Mouse (Mus musculus) midbrain, embryonic 16.5 days (tissue): ENCODE data around the gene Nav2. TPM values are rescaled to one million over a fixed set of nuclear protein-coding genes. Genes with fewer than 3 reads are reported as not detected.

Experiments used
- ATAC-seq: fragments of 200-750 bp; cut with Nextera tagmentation; 2 replicates; pipeline ENCODE4 v1.8.0; 2017; ENCODE audit warnings: moderate TSS enrichment
- H3K27ac ChIP-seq: fragments of 300-500 bp; sonication (generic); 2 replicates; pipeline ENCODE4 v1.5.1; 2014; ENCODE audit warnings: mild to moderate bottlenecking, low read length, mixed read lengths
- H3K27me3 ChIP-seq: fragments of 300-500 bp; sonication (generic); 2 replicates; pipeline ENCODE4 v1.6.1; 2014; ENCODE audit warnings: low read depth, low read length, mixed read lengths; ENCODE audit not compliant: control insufficient read depth, insufficient read depth
- H3K36me3 ChIP-seq: fragments of 300-500 bp; sonication (generic); 2 replicates; pipeline ENCODE4 v1.6.1; 2014; ENCODE audit warnings: mild to moderate bottlenecking, low read length, moderate library complexity, mixed read lengths; ENCODE audit not compliant: control insufficient read depth, insufficient read depth
- H3K4me1 ChIP-seq: fragments of 300-500 bp; sonication (generic); 2 replicates; pipeline ENCODE4 v1.6.1; 2014; ENCODE audit warnings: mild to moderate bottlenecking, low read length, mixed read lengths; ENCODE audit not compliant: control insufficient read depth, insufficient read depth
- H3K4me2 ChIP-seq: fragments of 300-500 bp; sonication (generic); 2 replicates; pipeline ENCODE4 v1.6.1; 2014; ENCODE audit warnings: mild to moderate bottlenecking, low read length, mixed read lengths
- H3K4me3 ChIP-seq: fragments of 300-500 bp; sonication (generic); 2 replicates; pipeline ENCODE4 v1.5.1; 2014; ENCODE audit warnings: low read depth, mild to moderate bottlenecking, low read length, moderate library complexity, mixed read lengths
- H3K9ac ChIP-seq: fragments of 300-500 bp; sonication (generic); 2 replicates; pipeline ENCODE4 v1.6.1; 2014; ENCODE audit warnings: low read depth, low read length, mixed read lengths
- H3K9me3 ChIP-seq: fragments of 300-500 bp; sonication (generic); replicated peaks from 2 replicates; pipeline ENCODE4 v1.6.1; 2014; ENCODE audit warnings: mild to moderate bottlenecking, low read length, mixed read lengths; ENCODE audit not compliant: control insufficient read depth, poor library complexity, severe bottlenecking
- WGBS: fragments of 180-500 bp; shearing (Covaris S2); extraction: QIAGEN DNeasy Blood & Tissue Kit; methylation state at CpG from one replicate; pipeline ENCODE4 v1.1.7; 2014; 5-methylcytosine and 5-hydroxymethylcytosine counted together
- polyA plus RNA-seq: library from polyadenylated mRNA; unstranded; fragments of >200 nt; fragmentation: Nextera tagmentation; extraction: Ambion mirVana; gene quantifications from 2 replicates; pipeline ENCODE4 v1.2.1, GENCODE M21; 2015

Gene Nav2
- polyA plus RNA-seq, 1 experiment from 2014 or later, result 21.5 TPM

DNA sequence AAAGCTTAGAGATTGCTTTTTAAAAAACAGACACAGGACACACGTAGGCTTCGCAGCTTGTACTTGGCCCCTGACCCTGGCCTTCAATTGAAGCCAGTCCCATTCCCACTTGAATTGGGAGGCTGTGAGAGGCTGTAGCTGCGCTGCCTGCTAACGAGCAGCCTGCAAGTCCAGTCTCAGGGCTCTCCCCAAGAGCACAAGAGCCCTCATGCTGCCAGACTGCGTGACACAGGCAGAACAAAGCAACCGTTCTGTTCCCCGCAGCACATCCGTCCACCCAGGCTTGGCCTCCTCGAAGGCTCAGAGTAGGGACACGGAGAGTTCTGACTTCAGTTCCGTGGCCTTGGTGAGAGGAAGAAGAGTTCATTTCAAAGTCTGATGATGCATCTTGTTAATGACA lies 587.6 kb downstream of the Nav2 start:
- Histone ChIP-seq H3K4me2 (no peak overlapping the region), H3K4me3 (no peak overlapping the region), H3K27me3 (no peaks in the 10 kb centered on the region), H3K4me1 (peaks cover 11% of the 10 kb centered on the region), H3K36me3 (no peaks in the 10 kb centered on the region), H3K27ac (no peak overlapping the region), H3K9ac (no peak overlapping the region), H3K9me3 (no peaks in the 10 kb centered on the region)
- ATAC-seq, result peak; percentile 71
- 11% methylated on average over 11 of the region's 11 CpGs for WGBS

GRCm38 (mm10) chr7:49496766-49497425 lies 588.4 kb downstream of the Nav2 start:
- H3K9ac ChIP-seq, result no peak overlapping the region
- WGBS, result 31% methylated on average over 13 of the region's 13 CpGs
- no peak for ATAC-seq

GRCm38 (mm10) chr7:49497426-49497892 lies 588.9 kb downstream of the Nav2 start:
- no peak for ATAC-seq
- Histone ChIP-seq H3K4me1 (peaks cover 11% of the 10 kb centered on the region), H3K4me2 (no peak overlapping the region), H3K27ac (no peak overlapping the region), H3K9ac (no peak overlapping the region), H3K27me3 (no peaks in the 10 kb centered on the region), H3K9me3 (no peaks in the 10 kb centered on the region), H3K36me3 (0 out of 2 replicates have a peak, but pooled peaks cover 3% of the 10 kb centered on the region), H3K4me3 (no peak overlapping the region)
- WGBS, result 64% methylated on average over 4 of the region's 4 CpGs

More at GRCm38 (mm10) chr7:49496766-49497425, 588.4 kb downstream of the Nav2 start:
- Histone ChIP-seq H3K9me3 (no peaks in the 10 kb centered on the region), H3K27me3 (no peaks in the 10 kb centered on the region), H3K36me3 (no peaks in the 10 kb centered on the region), H3K27ac (no peak overlapping the region), H3K4me2 (no peak overlapping the region), H3K4me3 (no peak overlapping the region), H3K4me1 (peaks cover 11% of the 10 kb centered on the region)

GRCm38 (mm10) chr7:49499598-49499997 lies 591.1 kb downstream of the Nav2 start:
- H3K4me2 ChIP-seq, result no peak overlapping the region
- H3K27me3 ChIP-seq, result no peaks in the 10 kb centered on the region
- no peak for ATAC-seq
- H3K9me3 ChIP-seq, result no peaks in the 10 kb centered on the region
- no peak overlapping the region for H3K27ac ChIP-seq
- H3K9ac ChIP-seq, result no peak overlapping the region
- H3K4me3 ChIP-seq, result no peak overlapping the region
- WGBS, result 91% methylated on average over 6 of the region's 6 CpGs
- 0 out of 2 replicates have a peak, but pooled peaks cover 3% of the 10 kb centered on the region for H3K36me3 ChIP-seq
- peaks cover 21% of the 10 kb centered on the region for H3K4me1 ChIP-seq

- no peaks in the 10 kb centered on the region for H3K27me3 ChIP-seq
- no peak overlapping the region for H3K9ac ChIP-seq
- H3K4me2 ChIP-seq, result no peak overlapping the region
- no peak overlapping the region for H3K27ac ChIP-seq
- ATAC-seq, result no peak
- WGBS, result 96% methylated on average over 5 of the region's 5 CpGs
- H3K4me1 ChIP-seq, result peaks cover 20% of the 10 kb centered on the region
- 0 out of 2 replicates have a peak, but pooled peaks cover 3% of the 10 kb centered on the region for H3K36me3 ChIP-seq
- no peaks in the 10 kb centered on the region for H3K9me3 ChIP-seq
- H3K4me3 ChIP-seq, result no peak overlapping the region
Measured at GRCm38 (mm10) chr7:49500916-49501315, 592.4 kb downstream of the Nav2 start.

- H3K4me3 ChIP-seq, result no peak overlapping the region
- 71% methylated on average over 8 of the region's 8 CpGs for WGBS
Measured at GRCm38 (mm10) chr7:49503419-49503818, 594.9 kb downstream of the Nav2 start.

GRCm38 (mm10) chr7:49503881-49504280 lies 595.4 kb downstream of the Nav2 start:
- ATAC-seq, result peak; percentile 14; the same call in 1 of the 2 replicates
- Histone ChIP-seq H3K27me3 (no peaks in the 10 kb centered on the region), H3K4me1 (peaks cover 14% of the 10 kb centered on the region), H3K27ac (no peak overlapping the region; the same call in 1 of the 2 replicates), H3K9ac (no peak overlapping the region), H3K4me2 (no peak overlapping the region), H3K36me3 (0 out of 2 replicates have a peak, but pooled peaks cover 3% of the 10 kb centered on the region), H3K4me3 (no peak overlapping the region), H3K9me3 (no peaks in the 10 kb centered on the region)
- 26% methylated on average over 2 of the region's 2 CpGs for WGBS

More at GRCm38 (mm10) chr7:49503419-49503818, 594.9 kb downstream of the Nav2 start:
- no peak for ATAC-seq
- Histone ChIP-seq H3K9me3 (no peaks in the 10 kb centered on the region), H3K4me2 (no peak overlapping the region), H3K36me3 (0 out of 2 replicates have a peak, but pooled peaks cover 3% of the 10 kb centered on the region), H3K27ac (no peak overlapping the region), H3K9ac (no peak overlapping the region), H3K27me3 (no peaks in the 10 kb centered on the region), H3K4me1 (peaks cover 14% of the 10 kb centered on the region)

DNA sequence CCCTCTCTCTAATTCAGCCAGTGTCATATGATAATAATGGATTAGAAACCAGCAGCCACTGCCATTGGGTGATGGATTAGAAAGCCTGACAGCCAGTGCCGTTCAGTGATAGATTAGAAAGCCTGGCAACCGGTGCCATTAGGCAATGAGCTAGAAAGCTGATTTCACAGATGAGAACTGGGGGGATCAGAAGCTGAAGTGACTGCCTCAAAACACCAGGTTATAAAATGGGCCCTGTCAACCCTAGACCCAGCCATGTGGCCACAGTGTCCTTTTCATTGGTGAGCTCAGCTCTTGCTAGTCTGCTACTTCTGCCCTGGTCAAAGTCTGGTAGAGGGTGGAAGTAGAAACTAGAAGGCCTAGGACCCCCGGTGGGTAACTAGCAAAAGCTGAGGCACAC lies 595.8 kb downstream of the Nav2 start:
- H3K27me3 ChIP-seq, result no peaks in the 10 kb centered on the region
- no peak overlapping the region; the same call in 1 of the 2 replicates for H3K27ac ChIP-seq
- H3K36me3 ChIP-seq, result 0 out of 2 replicates have a peak, but pooled peaks cover 3% of the 10 kb centered on the region
- H3K9me3 ChIP-seq, result no peaks in the 10 kb centered on the region
- ATAC-seq, result 0 out of 2 replicates have a peak, but pooled peaks have one; percentile 19
- WGBS, result 2% methylated on average over 3 of the region's 3 CpGs
- no peak overlapping the region for H3K4me3 ChIP-seq
- no peak overlapping the region for H3K9ac ChIP-seq
- H3K4me1 ChIP-seq, result peaks cover 14% of the 10 kb centered on the region
- no peak overlapping the region for H3K4me2 ChIP-seq

DNA sequence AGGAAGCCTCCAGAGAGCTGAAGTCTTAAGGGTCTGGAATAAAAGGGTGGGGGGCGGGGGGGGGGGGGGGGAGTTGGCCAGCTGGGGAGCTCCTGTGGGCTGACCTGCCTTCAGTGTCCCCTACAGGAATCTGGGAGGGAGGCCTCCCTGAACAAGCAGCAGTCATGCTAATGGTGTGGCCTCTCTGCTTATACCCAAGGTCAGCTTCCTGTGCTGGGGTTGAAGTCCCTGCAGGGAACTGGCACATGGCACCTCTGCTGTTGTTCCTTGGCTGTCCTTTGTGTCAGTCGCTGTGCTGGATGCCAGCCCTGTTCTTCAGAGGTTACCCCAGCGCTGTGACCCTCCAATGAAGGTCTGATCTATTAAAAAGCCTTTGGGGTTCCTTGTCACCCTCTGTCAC lies 596.5 kb downstream of the Nav2 start:
- Histone ChIP-seq H3K27ac (no peak overlapping the region), H3K9ac (no peak overlapping the region), H3K4me1 (peaks cover 14% of the 10 kb centered on the region), H3K36me3 (0 out of 2 replicates have a peak, but pooled peaks cover 3% of the 10 kb centered on the region), H3K4me3 (no peak overlapping the region), H3K9me3 (no peaks in the 10 kb centered on the region), H3K27me3 (no peaks in the 10 kb centered on the region), H3K4me2 (no peak overlapping the region)
- 12% methylated on average over 2 of the region's 3 CpGs for WGBS
- no peak for ATAC-seq
